Mouse (Mus musculus): ENCODE measurements around the gene Hspa12a. TPM values are rescaled to one million over a fixed set of nuclear protein-coding genes. Genes with fewer than 3 reads are reported as not detected.

Gene Hspa12a
- total and polyA plus RNA-seq, 2 experiments from 2014 or later, result 56.1 to 70.8 TPM

GRCm38 (mm10) chr19:58951521-58951920, 8.1 kb upstream of the Hspa12a start:
- 83% methylated on average over 3 of the region's 3 CpGs for WGBS

GRCm38 (mm10) chr19:58945959-58946358, 2.5 kb upstream of the Hspa12a start:
- H3K36me3 ChIP-seq (ENCODE audit: insufficient read depth, low read length), result no peaks in the 10 kb centered on the region
- 0 out of 2 replicates have a peak, but pooled peaks cover 4% of the 10 kb centered on the region for H3K4me1 ChIP-seq (ENCODE audit: insufficient read depth, low read length)
- H3K9ac ChIP-seq (replicated peaks; ENCODE audit: low read length), result no peak overlapping the region
- TF ChIP-seq CTCF (IDR thresholded peaks at IDR 0.05; ENCODE audit: low read depth), result no peak
- 89% methylated on average over 7 of the region's 7 CpGs for WGBS
- H3K9me3 ChIP-seq (ENCODE audit: low read length), result no peaks in the 10 kb centered on the region
- H3K4me3 ChIP-seq (ENCODE audit: low read length), result no peak overlapping the region
- no peak overlapping the region for H3K27ac ChIP-seq
- no peak overlapping the region for H3K4me2 ChIP-seq (ENCODE audit: low read depth, low read length)
- ATAC-seq (no peak), DNase-seq (ENCODE audit: low spot score) (no peak)
- H3K27me3 ChIP-seq (ENCODE audit: insufficient read depth, low read length), result peaks cover 7% of the 10 kb centered on the region; the same call in 1 of the 2 replicates

More at GRCm38 (mm10) chr19:58951521-58951920, 8.1 kb upstream of the Hspa12a start:
- no peak for TF ChIP-seq CTCF (IDR thresholded peaks at IDR 0.05; ENCODE audit: low read depth)
- no peaks in the 10 kb centered on the region for H3K36me3 ChIP-seq (ENCODE audit: insufficient read depth, low read length)
- H3K9me3 ChIP-seq (ENCODE audit: low read length), result no peaks in the 10 kb centered on the region
- H3K4me1 ChIP-seq (ENCODE audit: insufficient read depth, low read length), result no peaks in the 10 kb centered on the region
- no peak overlapping the region for H3K9ac ChIP-seq (replicated peaks; ENCODE audit: low read length)
- DNase-seq (ENCODE audit: low spot score), result no peak
- peaks cover 7% of the 10 kb centered on the region; the same call in 1 of the 2 replicates for H3K27me3 ChIP-seq (ENCODE audit: insufficient read depth, low read length)
- no peak overlapping the region for H3K27ac ChIP-seq
- H3K4me2 ChIP-seq (ENCODE audit: low read depth, low read length), result no peak overlapping the region
- H3K4me3 ChIP-seq (ENCODE audit: low read length), result no peak overlapping the region
- no peak for ATAC-seq

- 8% methylated on average over 4 of the region's 4 CpGs for WGBS
- DNase-seq (ENCODE audit: low spot score), result no peak
- Histone ChIP-seq H3K4me1 (ENCODE audit: insufficient read depth, low read length) (no peaks in the 10 kb centered on the region), H3K36me3 (ENCODE audit: insufficient read depth, low read length) (no peaks in the 10 kb centered on the region), H3K4me2 (ENCODE audit: low read depth, low read length) (no peak overlapping the region), H3K27ac (no peak overlapping the region), H3K27me3 (ENCODE audit: insufficient read depth, low read length) (peaks cover 40% of the 10 kb centered on the region), H3K9ac (replicated peaks; ENCODE audit: low read length) (no peak overlapping the region), H3K4me3 (ENCODE audit: low read length) (no peak overlapping the region), H3K9me3 (ENCODE audit: low read length) (no peaks in the 10 kb centered on the region)
- no peak for TF ChIP-seq CTCF (IDR thresholded peaks at IDR 0.05; ENCODE audit: low read depth)
- ATAC-seq, result no peak
Measured at GRCm38 (mm10) chr19:58933062-58933461, 10.4 kb downstream of the Hspa12a start.

GRCm38 (mm10) chr19:58931081-58931800, 12.2 kb downstream of the Hspa12a start:
- Histone ChIP-seq H3K27ac (no peak overlapping the region), H3K36me3 (ENCODE audit: insufficient read depth, low read length) (no peaks in the 10 kb centered on the region), H3K4me1 (ENCODE audit: insufficient read depth, low read length) (no peaks in the 10 kb centered on the region), H3K9ac (replicated peaks; ENCODE audit: low read length) (no peak overlapping the region), H3K4me2 (ENCODE audit: low read depth, low read length) (0 out of 2 replicates have a peak overlapping the region, but pooled peaks have one; percentile 16), H3K4me3 (ENCODE audit: low read length) (no peak overlapping the region), H3K27me3 (ENCODE audit: insufficient read depth, low read length) (peaks cover 40% of the 10 kb centered on the region), H3K9me3 (ENCODE audit: low read length) (no peaks in the 10 kb centered on the region)
- ATAC-seq, result peak; percentile 71
- DNase-seq (ENCODE audit: low spot score), result no peak
- TF ChIP-seq CTCF (IDR thresholded peaks at IDR 0.05; ENCODE audit: low read depth), result no peak
- 20% methylated on average over 16 of the region's 16 CpGs for WGBS

GRCm38 (mm10) chr19:58919148-58919547, 24.3 kb downstream of the Hspa12a start:
- H3K9ac ChIP-seq (replicated peaks; ENCODE audit: low read length), result no peak overlapping the region
- peaks cover 9% of the 10 kb centered on the region; the same call in 1 of the 2 replicates for H3K27me3 ChIP-seq (ENCODE audit: insufficient read depth, low read length)
- H3K4me2 ChIP-seq (ENCODE audit: low read depth, low read length), result peak overlapping the region; percentile 41; the same call in 1 of the 2 replicates
- H3K36me3 ChIP-seq (ENCODE audit: insufficient read depth, low read length), result no peaks in the 10 kb centered on the region
- no peaks in the 10 kb centered on the region for H3K9me3 ChIP-seq (ENCODE audit: low read length)
- no peaks in the 10 kb centered on the region for H3K4me1 ChIP-seq (ENCODE audit: insufficient read depth, low read length)
- WGBS, result 23% methylated on average over 7 of the region's 7 CpGs
- H3K27ac ChIP-seq, result no peak overlapping the region
- no peak for DNase-seq (ENCODE audit: low spot score)
- H3K4me3 ChIP-seq (ENCODE audit: low read length), result no peak overlapping the region
- no peak for TF ChIP-seq CTCF (IDR thresholded peaks at IDR 0.05; ENCODE audit: low read depth)
- no peak for ATAC-seq

- ATAC-seq, result no peak
Measured at GRCm38 (mm10) chr19:58918597-58918996, 24.9 kb downstream of the Hspa12a start.

GRCm38 (mm10) chr19:58913301-58913700, 30.2 kb downstream of the Hspa12a start:
- no peaks in the 10 kb centered on the region for H3K36me3 ChIP-seq (ENCODE audit: insufficient read depth, low read length)
- 71% methylated on average over 6 of the region's 6 CpGs for WGBS
- no peaks in the 10 kb centered on the region for H3K27me3 ChIP-seq (ENCODE audit: insufficient read depth, low read length)
- H3K9ac ChIP-seq (replicated peaks; ENCODE audit: low read length), result no peak overlapping the region
- H3K4me3 ChIP-seq (ENCODE audit: low read length), result no peak overlapping the region
- no peak for TF ChIP-seq CTCF (IDR thresholded peaks at IDR 0.05; ENCODE audit: low read depth)
- no peaks in the 10 kb centered on the region for H3K9me3 ChIP-seq (ENCODE audit: low read length)
- H3K27ac ChIP-seq, result no peak overlapping the region
- H3K4me2 ChIP-seq (ENCODE audit: low read depth, low read length), result no peak overlapping the region
- H3K4me1 ChIP-seq (ENCODE audit: insufficient read depth, low read length), result no peaks in the 10 kb centered on the region
- DNase-seq (ENCODE audit: low spot score) (no peak), ATAC-seq (no peak)

More at GRCm38 (mm10) chr19:58918597-58918996, 24.9 kb downstream of the Hspa12a start:
- Histone ChIP-seq H3K4me1 (ENCODE audit: insufficient read depth, low read length) (no peaks in the 10 kb centered on the region), H3K4me2 (ENCODE audit: low read depth, low read length) (peak overlapping the region; percentile 41; the same call in 1 of the 2 replicates), H3K36me3 (ENCODE audit: insufficient read depth, low read length) (no peaks in the 10 kb centered on the region), H3K9me3 (ENCODE audit: low read length) (no peaks in the 10 kb centered on the region), H3K27ac (no peak overlapping the region), H3K27me3 (ENCODE audit: insufficient read depth, low read length) (peaks cover 9% of the 10 kb centered on the region; the same call in 1 of the 2 replicates), H3K9ac (replicated peaks; ENCODE audit: low read length) (no peak overlapping the region), H3K4me3 (ENCODE audit: low read length) (0 out of 2 replicates have a peak overlapping the region, but pooled peaks have one; percentile 6)
- 16% methylated on average over 11 of the region's 11 CpGs for WGBS
- peak; percentile 49 for TF ChIP-seq CTCF (IDR thresholded peaks at IDR 0.05; ENCODE audit: low read depth)
- peak; percentile 34 for DNase-seq (ENCODE audit: low spot score)

All from hindbrain, postnatal 0 days (tissue).